Mouse (Mus musculus) spleen, postnatal 36 days (tissue): ENCODE results near the gene Snrpa1.

Source experiments
- DNase-seq, 2 experiments: peaks; one replicate each; pipeline ENCODE4 v3.0.0; 2022; ENCODE audit warnings: low spot score in 2 of 2, mixed read lengths in 1 of 2

Snrpa1 gene

DNA sequence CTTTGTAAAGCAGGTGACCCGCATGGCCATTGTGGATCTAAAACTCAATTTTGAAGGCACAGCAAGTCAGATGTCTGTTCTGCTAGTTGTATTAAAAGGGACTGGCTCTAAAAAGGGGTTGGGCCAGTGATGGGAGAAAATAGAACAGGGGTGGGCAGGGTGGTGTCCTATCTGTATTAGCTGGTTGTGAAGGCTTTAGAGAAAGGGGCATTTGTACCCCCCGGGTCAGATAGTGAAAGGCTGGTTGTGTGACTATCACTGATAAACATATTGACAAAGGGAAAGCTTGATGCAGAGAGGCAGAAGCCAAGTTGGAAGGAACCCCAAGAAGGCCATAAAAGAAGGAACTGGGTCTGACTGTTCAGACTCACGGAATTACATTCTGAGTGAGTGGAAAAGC lies 54.8 kb downstream of the Snrpa1 start:
- no peak for DNase-seq

- DNase-seq, result no peak
Observed at GRCm38 (mm10) chr7:66115821-66116343, 57.1 kb downstream of the Snrpa1 start.

DNA sequence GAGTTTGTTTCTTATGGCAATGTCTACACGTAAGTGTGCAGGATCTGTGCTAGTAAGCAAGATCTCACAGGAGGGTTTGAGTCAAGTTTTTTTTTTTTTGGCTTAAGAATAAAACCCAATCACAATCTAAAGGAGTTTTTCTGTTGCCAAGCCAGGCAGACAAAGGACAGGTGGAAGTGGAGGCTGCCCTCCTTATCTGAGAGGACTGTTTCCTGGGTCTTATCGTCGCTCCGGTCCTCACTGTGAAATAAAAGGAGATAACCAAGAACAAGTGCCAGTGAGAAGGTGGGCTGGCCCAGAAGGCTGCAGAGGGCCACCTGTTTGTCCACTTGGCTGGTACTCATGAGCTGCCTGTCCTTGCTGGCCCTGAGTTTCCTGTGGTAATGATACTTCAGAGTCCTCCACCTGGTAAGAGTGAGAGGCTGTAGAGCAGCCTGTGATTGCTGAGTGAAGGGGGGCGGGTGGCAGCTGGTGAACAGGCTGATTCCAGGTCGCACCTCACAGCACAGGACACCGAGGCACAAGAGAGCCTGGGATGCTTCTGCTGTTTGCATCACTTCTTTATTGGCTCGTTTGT lies 58.2 kb downstream of the Snrpa1 start:
- no peak for DNase-seq

GRCm38 (mm10) chr7:66118046-66118445 lies 59.2 kb downstream of the Snrpa1 start:
- no peak for DNase-seq

DNA sequence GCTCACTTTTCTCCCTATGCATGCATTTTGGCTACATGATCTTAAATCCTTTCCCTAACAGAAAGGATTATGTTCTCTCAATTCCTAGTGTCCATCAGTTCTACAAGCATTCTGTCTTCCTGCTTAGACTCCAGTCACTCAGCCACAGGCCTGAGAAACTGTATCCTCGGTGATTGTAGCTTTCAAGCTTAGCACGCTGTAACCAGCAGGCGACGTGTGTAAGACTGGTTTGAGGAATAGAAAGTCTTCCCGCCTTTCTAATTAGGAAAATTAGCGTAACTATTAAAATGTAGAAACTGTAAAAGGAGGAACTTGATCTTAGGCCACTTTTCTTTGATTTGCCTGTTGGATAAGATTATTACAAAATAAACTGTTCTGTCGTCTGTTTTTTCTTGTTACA lies 60.0 kb downstream of the Snrpa1 start:
- DNase-seq, result no peak

- DNase-seq, result no peak
Observed at GRCm38 (mm10) chr7:66120139-66120538, 61.3 kb downstream of the Snrpa1 start.

- DNase-seq, result peak; percentile 79 to 82
Observed at GRCm38 (mm10) chr7:66120702-66121396, 62.0 kb downstream of the Snrpa1 start.
